Mouse (Mus musculus) layer of hippocampus, postnatal 10 days (tissue): ENCODE measurements at regions not wholly inside any gene's neighbourhood (a gene's known extent, or its start where the extent isn't known, plus 50 kb on each side); places are given as distances from the start of the nearest gene placed in this dataset.

Experiments
- DNase-seq, 2 experiments: peaks; one replicate each; pipeline ENCODE4 v3.0.0; 2021; ENCODE audit warnings: low spot score in 2 of 2

GRCm38 (mm10) chr9:63851809-63852208, 94.0 kb upstream of the Smad3 start:
- peak in 1 of 2 experiments; percentile 34 for DNase-seq

GRCm38 (mm10) chr9:63850316-63850693, 92.5 kb upstream of the Smad3 start:
- DNase-seq = no peak

GRCm38 (mm10) chr9:63849564-63850315, 91.9 kb upstream of the Smad3 start:
- peak in 1 of 2 experiments; percentile 15 for DNase-seq

- DNase-seq = peak; percentile 81
Observed at GRCm38 (mm10) chr9:63843883-63844485, 86.2 kb upstream of the Smad3 start.

- DNase-seq = no peak
Observed at GRCm38 (mm10) chr9:63843431-63843830, 85.6 kb upstream of the Smad3 start.

GRCm38 (mm10) chr9:63841102-63841501, 83.3 kb upstream of the Smad3 start:
- no peak for DNase-seq

GRCm38 (mm10) chr9:63838996-63839772, 81.4 kb upstream of the Smad3 start:
- DNase-seq = no peak

GRCm38 (mm10) chr9:63837552-63837951, 79.8 kb upstream of the Smad3 start:
- no peak for DNase-seq

- DNase-seq = no peak
Observed at GRCm38 (mm10) chr9:63836565-63837284, 78.9 kb upstream of the Smad3 start.

- DNase-seq = no peak
Observed at GRCm38 (mm10) chr9:63836036-63836435, 78.2 kb upstream of the Smad3 start.

GRCm38 (mm10) chr9:63834416-63834815, 76.6 kb upstream of the Smad3 start:
- DNase-seq = no peak

GRCm38 (mm10) chr9:63818163-63818562, 60.4 kb upstream of the Smad3 start:
- DNase-seq = no peak

GRCm38 (mm10) chr9:63816540-63816939, 58.7 kb upstream of the Smad3 start:
- no peak for DNase-seq

- no peak for DNase-seq
Observed at GRCm38 (mm10) chr9:63809901-63810587, 52.2 kb upstream of the Smad3 start.
